Mouse (Mus musculus) skeletal muscle tissue, adult 2 months (tissue): ENCODE measurements around the gene Gata2.
A peak's percentile ranks its signal among the peaks of the same experiment; 100 is the strongest.

ENCODE experiments used
- DNase-seq: peaks from one replicate; pipeline ENCODE4 v3.0.0-alpha.2; 2012; ENCODE audit warnings: low read depth, low spot score

The Gata2 gene

GRCm38 (mm10) chr6:88194978-88195325 is 1.3 kb downstream of the Gata2 start:
- no peak for DNase-seq

- no peak for DNase-seq
Measured at GRCm38 (mm10) chr6:88196054-88196732, 2.5 kb downstream of the Gata2 start.

GRCm38 (mm10) chr6:88196733-88197312 is 3.1 kb downstream of the Gata2 start:
- no peak for DNase-seq

- no peak for DNase-seq
Measured at GRCm38 (mm10) chr6:88197313-88198069, 3.8 kb downstream of the Gata2 start.

- peak; percentile 40 for DNase-seq
Measured at GRCm38 (mm10) chr6:88198070-88198940, 4.6 kb downstream of the Gata2 start.

- DNase-seq: no peak
Measured at GRCm38 (mm10) chr6:88199001-88199717, 5.5 kb downstream of the Gata2 start.

- DNase-seq: no peak
Measured at GRCm38 (mm10) chr6:88199718-88200692, 6.3 kb downstream of the Gata2 start.

- DNase-seq: no peak
Measured at GRCm38 (mm10) chr6:88200693-88201609, 7.3 kb downstream of the Gata2 start.

- DNase-seq: no peak
Measured at GRCm38 (mm10) chr6:88201926-88202700, 8.4 kb downstream of the Gata2 start.

- DNase-seq: peak; percentile 53
Measured at GRCm38 (mm10) chr6:88202921-88203690, 9.4 kb downstream of the Gata2 start.

- DNase-seq: no peak
Measured at GRCm38 (mm10) chr6:88203791-88204405, 10.2 kb downstream of the Gata2 start.

- no peak for DNase-seq
Measured at GRCm38 (mm10) chr6:88204531-88205385, 11.1 kb downstream of the Gata2 start.

- no peak for DNase-seq
Measured at GRCm38 (mm10) chr6:88205386-88205700, 11.7 kb downstream of the Gata2 start.

GRCm38 (mm10) chr6:88205937-88206336 is 12.2 kb downstream of the Gata2 start:
- no peak for DNase-seq

- no peak for DNase-seq
Measured at GRCm38 (mm10) chr6:88206566-88206965, 12.9 kb downstream of the Gata2 start.

- no peak for DNase-seq
Measured at GRCm38 (mm10) chr6:88207403-88208033, 13.8 kb downstream of the Gata2 start.
